Comparison of ENCODE assay signal across 10 mouse cellular contexts in the genomic region with DNA sequence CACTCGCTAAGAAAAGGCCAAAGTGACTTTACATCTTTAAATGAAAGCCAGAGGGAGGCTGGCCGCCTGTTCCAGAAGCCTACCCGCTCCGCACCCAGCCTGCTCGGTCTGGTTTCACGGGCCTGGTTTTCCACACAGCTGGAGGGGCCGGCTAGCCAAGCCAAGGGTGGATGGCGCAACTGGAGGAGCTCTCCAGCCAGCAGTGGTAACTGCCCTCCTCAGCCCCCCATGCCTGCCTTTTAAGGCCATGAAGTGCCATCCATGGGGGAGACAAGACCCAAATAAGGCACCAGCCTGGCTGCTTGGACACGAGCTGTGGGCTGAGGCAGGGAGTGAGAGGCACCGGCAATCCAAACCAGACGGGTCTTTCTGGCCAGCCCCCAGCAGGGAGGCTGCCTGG. TPM values are rescaled to one million over a fixed set of nuclear protein-coding genes. Genes with fewer than 3 reads are reported as not detected.
A peak's percentile ranks its signal among the peaks of the same experiment; 100 is the strongest.
DNase-seq lines count a peak whose midpoint lies in the region; ATAC-seq and TF ChIP-seq lines count a peak whose summit lies in the region.
"Had no signal": no experiment of that assay in that cellular context is flagged by ENCODE, and none has a peak within 500 bp of the region (broad histone marks: within the 10 kb centered on the region; RNA-seq: fewer than 3 reads in every experiment).

No protein-coding gene starts in this region.

- no peak for TF ChIP-seq CTCF in heart, adult 2 months (IDR thresholded peaks at IDR 0.05)
- no peak for TF ChIP-seq CTCF in heart, postnatal 0 days (IDR thresholded peaks at IDR 0.05; ENCODE audit: low read depth)

- no peak overlapping the region for H3K9ac ChIP-seq in heart, adult 2 months (ENCODE audit: low read depth, low read length)
- H3K9ac ChIP-seq in heart, postnatal 0 days (replicated peaks; ENCODE audit: low read depth, low read length) = no peak overlapping the region
- no peak overlapping the region for H3K9ac ChIP-seq in forebrain, embryonic 11.5 days (ENCODE audit: low read length)

- no peaks in the 10 kb centered on the region for H3K27me3 ChIP-seq in heart, adult 2 months (ENCODE audit: control insufficient read depth, insufficient read depth, low read length)
- no peaks in the 10 kb centered on the region for H3K27me3 ChIP-seq in heart, postnatal 0 days (ENCODE audit: control insufficient read depth, insufficient read depth, low read length)
- H3K27me3 ChIP-seq in forebrain, embryonic 11.5 days (ENCODE audit: control insufficient read depth, insufficient read depth, low read length) = no peaks in the 10 kb centered on the region

- intact Hi-C loops in heart, adult 2 months (cut with DNase I) = no loop called here

- DNase-seq in heart, adult 2 months = peak; percentile 43 to 59
- DNase-seq in heart, adult 8-10 months (ENCODE audit: low spot score) = no peak
- DNase-seq in heart, postnatal 0 days (ENCODE audit: low spot score) = no peak
- peak; percentile 46 for DNase-seq in kidney, postnatal 14 days
- peak; percentile 85 for DNase-seq in lung, postnatal 36 days
- no peak for DNase-seq in forebrain, embryonic 11.5 days (ENCODE audit: low spot score)

- no peak for TF ChIP-seq POLR2A in heart, adult 2 months (IDR thresholded peaks at IDR 0.05; ENCODE audit: insufficient read depth, low read depth, low read length)

- H3K4me2 ChIP-seq in heart, postnatal 0 days (ENCODE audit: low read depth, low read length) = no peak overlapping the region
- no peak overlapping the region for H3K4me2 ChIP-seq in forebrain, embryonic 11.5 days (ENCODE audit: low read depth, low read length, severe bottlenecking)

- H3K4me3 ChIP-seq in heart, adult 2 months = no peak overlapping the region
- no peak overlapping the region for H3K4me3 ChIP-seq in heart, postnatal 0 days (ENCODE audit: low read depth, low read length)
- H3K4me3 ChIP-seq in forebrain, embryonic 11.5 days (ENCODE audit: low read depth, low read length) = no peak overlapping the region

- no peak overlapping the region for H3K27ac ChIP-seq in heart, adult 2 months
- H3K27ac ChIP-seq in heart, postnatal 0 days (ENCODE audit: low read depth) = no peak overlapping the region
- H3K27ac ChIP-seq in forebrain, embryonic 11.5 days (ENCODE audit: low read depth, low read length) = no peak overlapping the region

- no peaks in the 10 kb centered on the region for H3K9me3 ChIP-seq in heart, postnatal 0 days (replicated peaks; ENCODE audit: control insufficient read depth, low read length)
- H3K9me3 ChIP-seq in forebrain, embryonic 11.5 days (ENCODE audit: control insufficient read depth, low read length) = no peaks in the 10 kb centered on the region

- 80% methylated on average over 11 of the region's 11 CpGs for WGBS in heart, adult 2 months
- 55% methylated on average over 11 of the region's 11 CpGs for WGBS in heart, postnatal 0 days
- 75% methylated on average over 11 of the region's 11 CpGs for WGBS in forebrain, embryonic 11.5 days

- no peak for TF ChIP-seq EP300 in heart, adult 2 months (IDR thresholded peaks at IDR 0.05; ENCODE audit: insufficient read depth, low read depth, low read length)
- no peak for TF ChIP-seq EP300 in heart, postnatal 0 days (IDR thresholded peaks at IDR 0.05; ENCODE audit: low read depth)

- peaks cover 6% of the 10 kb centered on the region for H3K4me1 ChIP-seq in heart, adult 2 months (ENCODE audit: control insufficient read depth, insufficient read depth, low read length)
- H3K4me1 ChIP-seq in heart, postnatal 0 days (ENCODE audit: control insufficient read depth, insufficient read depth) = peaks cover 10% of the 10 kb centered on the region
- peaks cover 3% of the 10 kb centered on the region; the same call in 1 of the 2 replicates for H3K4me1 ChIP-seq in forebrain, embryonic 11.5 days (replicated peaks; ENCODE audit: control insufficient read depth, insufficient read depth, low read length)

- ATAC-seq in heart, postnatal 0 days (ENCODE audit: insufficient read depth, low read depth) = 0 out of 2 replicates have a peak, but pooled peaks have one; percentile 16
- no peak for ATAC-seq in activated CD4-positive, CD25-positive, alpha-beta regulatory T cell, adult 4 months
- ATAC-seq in forebrain, embryonic 11.5 days (replicated peaks; ENCODE audit: low FRiP score) = no peak
- ATAC-seq in megakaryocyte, adult 5-6 weeks (ENCODE audit: poor library complexity, severe bottlenecking) = no peak
- ATAC-seq: inflammation-experienced regulatory T-cells, adult 6 months; midbrain, embryonic 16.5 days had no signal

- no peaks in the 10 kb centered on the region for H3K79me2 ChIP-seq in heart, adult 2 months (replicated peaks; ENCODE audit: control insufficient read depth, insufficient read depth, low read length)

- H3K36me3 ChIP-seq in heart, adult 2 months (ENCODE audit: control insufficient read depth, insufficient read depth, low read length) = no peaks in the 10 kb centered on the region
- no peaks in the 10 kb centered on the region for H3K36me3 ChIP-seq in heart, postnatal 0 days (replicated peaks; ENCODE audit: control insufficient read depth, insufficient read depth, low read length)
- H3K36me3 ChIP-seq in forebrain, embryonic 11.5 days (ENCODE audit: control insufficient read depth, insufficient read depth, low read length) = no peaks in the 10 kb centered on the region

RNA-seq across cellular contexts. Expression of a gene that starts 16.1 kb away (rescaled TPM):
- 1 to 10 TPM in 1 of 2 experiments, under 1 TPM in 1; 0.82 to 1.2 TPM for total RNA-seq in heart, adult 2 months (2021)
- polyA plus RNA-seq in heart, adult 2 months (2012; rRNA removed) = 2.5 and 3.8 TPM in 2 replicates
- 1 to 10 TPM in 1 of 4 experiments, under 1 TPM in 3; 0.73 to 2.0 (median 0.90) TPM for total RNA-seq in heart, adult 8-10 months (2022)
- 1.7 and 8.5 TPM in 2 replicates for total RNA-seq in heart, postnatal 0 days (2014; rRNA removed; ENCODE audit: low replicate concordance)
- polyA plus RNA-seq in heart, postnatal 0 days (2015; fragmentation: Nextera tagmentation; extraction: Ambion mirVana) = 4.4 and 5.8 TPM in 2 replicates
- polyA plus RNA-seq in activated CD4-positive, CD25-positive, alpha-beta regulatory T cell, adult 4 months (2017; shearing (Covaris generic)) = not detected
- polyA plus RNA-seq in forebrain, embryonic 11.5 days (2014; fragmentation: Nextera tagmentation; extraction: Ambion mirVana) = 22.2 TPM in 2 replicates
- 0.85 and 2.7 TPM in 2 replicates for total RNA-seq in megakaryocyte, adult 5-6 weeks (2015)
- 1.6 and 1.7 TPM in 2 replicates for total RNA-seq in megakaryocyte, adult 5-6 weeks (2017)

RNA-seq across cellular contexts. Expression of a gene that starts 36.8 kb away (rescaled TPM):
- 10 to 100 TPM; 89.7 to 92.3 TPM for total RNA-seq in heart, adult 2 months (2021)
- 164 and 193 TPM in 2 replicates for polyA plus RNA-seq in heart, adult 2 months (2012; rRNA removed)
- 100 to 1,000 TPM in 1 of 4 experiments, 10 to 100 TPM in 3; 74.3 to 111 (median 95.2) TPM for total RNA-seq in heart, adult 8-10 months (2022)
- total RNA-seq in heart, postnatal 0 days (2014; rRNA removed; ENCODE audit: low replicate concordance) = 213 and 286 TPM in 2 replicates
- 204 and 238 TPM in 2 replicates for polyA plus RNA-seq in heart, postnatal 0 days (2015; fragmentation: Nextera tagmentation; extraction: Ambion mirVana)
- polyA plus RNA-seq in activated CD4-positive, CD25-positive, alpha-beta regulatory T cell, adult 4 months (2017; shearing (Covaris generic)) = 100 to 1,000 TPM; 143 to 144 TPM
- 509 and 539 TPM in 2 replicates for polyA plus RNA-seq in forebrain, embryonic 11.5 days (2014; fragmentation: Nextera tagmentation; extraction: Ambion mirVana)
- total RNA-seq in megakaryocyte, adult 5-6 weeks (2015) = 129 and 153 TPM in 2 replicates
- total RNA-seq in megakaryocyte, adult 5-6 weeks (2017) = 326 and 348 TPM in 2 replicates

RNA-seq across cellular contexts. Expression of a gene that starts 37.2 kb away (rescaled TPM):
- 10 to 100 TPM; 21.2 to 23.3 TPM for total RNA-seq in heart, adult 2 months (2021)
- polyA plus RNA-seq in heart, adult 2 months (2012; rRNA removed) = 30.9 and 34.4 TPM in 2 replicates
- total RNA-seq in heart, adult 8-10 months (2022) = 10 to 100 TPM; 26.7 to 27.7 (median 27.3) TPM
- total RNA-seq in heart, postnatal 0 days (2014; rRNA removed; ENCODE audit: low replicate concordance) = 17.9 and 50.4 TPM in 2 replicates
- 28.5 and 28.8 TPM in 2 replicates for polyA plus RNA-seq in heart, postnatal 0 days (2015; fragmentation: Nextera tagmentation; extraction: Ambion mirVana)
- polyA plus RNA-seq in activated CD4-positive, CD25-positive, alpha-beta regulatory T cell, adult 4 months (2017; shearing (Covaris generic)) = 1 to 10 TPM; 5.6 to 5.9 TPM
- polyA plus RNA-seq in forebrain, embryonic 11.5 days (2014; fragmentation: Nextera tagmentation; extraction: Ambion mirVana) = 26.5 and 34.4 TPM in 2 replicates
- 2.6 and 6.0 TPM in 2 replicates for total RNA-seq in megakaryocyte, adult 5-6 weeks (2015)
- total RNA-seq in megakaryocyte, adult 5-6 weeks (2017) = 11.5 and 14.5 TPM in 2 replicates

Comparison
In these comparisons a context has a peak if more than half of its experiments do, and no peak if none do; other contexts are left out.
1. DNase-seq: peak in heart, adult 2 months (2 of 2), kidney, postnatal 14 days (single experiment) and lung, postnatal 36 days (single experiment); none in heart, adult 8-10 months (single experiment), heart, postnatal 0 days (single experiment) and forebrain, embryonic 11.5 days (single experiment).